Mouse (Mus musculus): ENCODE measurements around the gene Ube2h. TPM values are rescaled to one million over a fixed set of nuclear protein-coding genes. Genes with fewer than 3 reads are reported as not detected.

Ube2h gene
- polyA plus RNA-seq (2012; ENCODE audit: insufficient read depth, insufficient read length, missing spikeins): 58.7 and 69.2 TPM in 2 replicates

- Histone ChIP-seq H3K27ac (replicated peaks; ENCODE audit: low read depth, low read length) (peak within 1 kb of the TSS; percentile 86), H3K4me1 (ENCODE audit: control insufficient read depth, insufficient read depth, insufficient read length, low read length) (peaks cover 6% of the 10 kb centered on the region), H3K4me3 (ENCODE audit: insufficient read depth, low read depth, low read length) (peak within 1 kb of the TSS; percentile 65)
Observed at GRCm38 (mm10) chr6:30304399-30304917, at the start of gene Ube2h. Ube2h (minus strand) TSS chr6:30304539.

GRCm38 (mm10) chr6:30353661-30354060 lies 49.3 kb upstream of the Ube2h start:
- Histone ChIP-seq H3K4me1 (ENCODE audit: control insufficient read depth, insufficient read depth, insufficient read length, low read length) (0 out of 2 replicates have a peak, but pooled peaks cover 3% of the 10 kb centered on the region), H3K4me3 (ENCODE audit: insufficient read depth, low read depth, low read length) (no peak overlapping the region), H3K27ac (replicated peaks; ENCODE audit: low read depth, low read length) (no peak overlapping the region)

- no peak overlapping the region for H3K27ac ChIP-seq (replicated peaks; ENCODE audit: low read depth, low read length)
- H3K4me3 ChIP-seq (ENCODE audit: insufficient read depth, low read depth, low read length): no peak overlapping the region
- H3K4me1 ChIP-seq (ENCODE audit: control insufficient read depth, insufficient read depth, insufficient read length, low read length): 0 out of 2 replicates have a peak, but pooled peaks cover 3% of the 10 kb centered on the region
Observed at GRCm38 (mm10) chr6:30352762-30353161, 48.4 kb upstream of the Ube2h start.

- Histone ChIP-seq H3K27ac (replicated peaks; ENCODE audit: low read depth, low read length) (no peak overlapping the region), H3K4me1 (ENCODE audit: control insufficient read depth, insufficient read depth, insufficient read length, low read length) (0 out of 2 replicates have a peak, but pooled peaks cover 3% of the 10 kb centered on the region), H3K4me3 (ENCODE audit: insufficient read depth, low read depth, low read length) (no peak overlapping the region)
Observed at GRCm38 (mm10) chr6:30351290-30351689, 47.0 kb upstream of the Ube2h start.

DNA sequence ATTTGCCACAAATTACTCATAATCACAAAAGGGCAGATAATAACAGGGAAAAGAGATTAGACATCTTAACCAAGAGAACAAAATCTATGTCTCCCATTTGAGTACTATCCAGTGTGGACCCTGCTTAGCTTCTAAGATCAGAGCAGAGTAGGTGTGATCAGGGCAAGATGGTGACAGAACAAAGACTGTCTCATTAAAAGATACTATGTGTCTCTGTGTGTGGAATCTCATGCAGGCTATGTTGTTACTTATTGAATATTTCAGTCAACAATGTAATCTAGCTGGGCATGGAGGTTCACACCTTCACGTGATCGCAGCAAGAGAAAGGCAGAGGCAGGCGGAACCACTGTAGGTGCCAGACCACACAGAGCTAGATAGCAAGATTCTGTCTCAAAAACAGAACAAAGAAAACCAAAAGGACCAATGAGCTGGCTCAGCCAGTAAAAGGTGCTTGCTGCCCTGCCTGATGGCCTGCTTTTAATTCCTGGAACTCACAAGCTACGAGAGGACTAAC lies 43.0 kb upstream of the Ube2h start:
- H3K27ac ChIP-seq (replicated peaks; ENCODE audit: low read depth, low read length): no peak overlapping the region
- no peaks in the 10 kb centered on the region for H3K4me1 ChIP-seq (ENCODE audit: control insufficient read depth, insufficient read depth, insufficient read length, low read length)
- H3K4me3 ChIP-seq (ENCODE audit: insufficient read depth, low read depth, low read length): no peak overlapping the region

DNA sequence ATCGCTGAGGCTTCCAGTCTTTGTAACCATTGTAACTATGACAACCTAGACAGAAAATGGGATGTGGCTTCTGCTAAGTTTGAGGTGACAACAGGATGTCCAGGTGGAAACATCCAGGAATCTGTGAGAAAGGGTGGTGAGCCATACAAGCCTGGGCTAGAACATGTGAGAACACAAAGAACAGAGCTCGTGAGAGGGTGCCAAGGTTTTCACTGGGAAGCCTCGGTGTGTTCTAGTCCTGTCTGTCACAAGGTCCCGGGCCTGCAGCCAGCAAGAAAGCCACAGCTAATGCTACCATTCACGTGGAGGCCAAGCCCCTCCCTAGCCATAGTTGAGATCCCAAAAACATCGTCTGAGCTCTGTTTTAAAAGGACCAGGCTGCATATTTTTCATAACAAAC lies 42.4 kb upstream of the Ube2h start:
- H3K4me3 ChIP-seq (ENCODE audit: insufficient read depth, low read depth, low read length): no peak overlapping the region
- H3K27ac ChIP-seq (replicated peaks; ENCODE audit: low read depth, low read length): 0 out of 2 replicates have a peak overlapping the region, but pooled peaks have one; percentile 20
- H3K4me1 ChIP-seq (ENCODE audit: control insufficient read depth, insufficient read depth, insufficient read length, low read length): no peaks in the 10 kb centered on the region

- 0 out of 2 replicates have a peak overlapping the region, but pooled peaks have one; percentile 19 for H3K27ac ChIP-seq (replicated peaks; ENCODE audit: low read depth, low read length)
- no peaks in the 10 kb centered on the region for H3K4me1 ChIP-seq (ENCODE audit: control insufficient read depth, insufficient read depth, insufficient read length, low read length)
- H3K4me3 ChIP-seq (ENCODE audit: insufficient read depth, low read depth, low read length): no peak overlapping the region
Observed at GRCm38 (mm10) chr6:30344032-30344431, 39.7 kb upstream of the Ube2h start.

- H3K4me3 ChIP-seq (ENCODE audit: insufficient read depth, low read depth, low read length): no peak overlapping the region
- no peak overlapping the region for H3K27ac ChIP-seq (replicated peaks; ENCODE audit: low read depth, low read length)
- no peaks in the 10 kb centered on the region for H3K4me1 ChIP-seq (ENCODE audit: control insufficient read depth, insufficient read depth, insufficient read length, low read length)
Observed at GRCm38 (mm10) chr6:30340231-30340873, 36.0 kb upstream of the Ube2h start.

DNA sequence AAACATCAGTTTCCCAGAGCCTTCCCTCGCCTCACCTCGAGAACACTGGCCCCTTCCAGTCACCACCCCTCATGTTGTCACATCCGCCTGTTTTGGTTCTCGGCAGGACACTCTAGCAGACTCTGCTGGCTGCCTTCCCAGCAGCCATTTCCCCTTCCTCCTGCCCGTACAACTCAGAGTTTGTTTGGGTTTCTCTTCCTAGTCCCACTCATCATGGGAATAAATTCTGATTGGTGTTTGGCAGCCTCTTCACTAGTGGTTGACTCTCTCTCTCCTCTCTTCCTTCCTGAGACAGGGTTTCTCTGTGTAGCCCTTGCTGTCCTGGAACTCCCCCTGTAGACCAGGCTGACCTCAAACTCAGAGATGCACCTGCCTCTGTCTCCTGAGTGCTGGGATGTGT lies 32.6 kb upstream of the Ube2h start:
- Histone ChIP-seq H3K27ac (replicated peaks; ENCODE audit: low read depth, low read length) (peak overlapping the region; percentile 61), H3K4me1 (ENCODE audit: control insufficient read depth, insufficient read depth, insufficient read length, low read length) (no peaks in the 10 kb centered on the region), H3K4me3 (ENCODE audit: insufficient read depth, low read depth, low read length) (no peak overlapping the region)

GRCm38 (mm10) chr6:30332262-30332661 lies 27.9 kb upstream of the Ube2h start:
- Histone ChIP-seq H3K4me3 (ENCODE audit: insufficient read depth, low read depth, low read length) (no peak overlapping the region), H3K27ac (replicated peaks; ENCODE audit: low read depth, low read length) (no peak overlapping the region), H3K4me1 (ENCODE audit: control insufficient read depth, insufficient read depth, insufficient read length, low read length) (no peaks in the 10 kb centered on the region)

GRCm38 (mm10) chr6:30330706-30331105 lies 26.4 kb upstream of the Ube2h start:
- no peaks in the 10 kb centered on the region for H3K4me1 ChIP-seq (ENCODE audit: control insufficient read depth, insufficient read depth, insufficient read length, low read length)
- H3K27ac ChIP-seq (replicated peaks; ENCODE audit: low read depth, low read length): no peak overlapping the region
- no peak overlapping the region for H3K4me3 ChIP-seq (ENCODE audit: insufficient read depth, low read depth, low read length)

- no peak overlapping the region for H3K4me3 ChIP-seq (ENCODE audit: insufficient read depth, low read depth, low read length)
- H3K27ac ChIP-seq (replicated peaks; ENCODE audit: low read depth, low read length): peak overlapping the region; percentile 64
- no peaks in the 10 kb centered on the region for H3K4me1 ChIP-seq (ENCODE audit: control insufficient read depth, insufficient read depth, insufficient read length, low read length)
Observed at GRCm38 (mm10) chr6:30325932-30326501, 21.7 kb upstream of the Ube2h start.

DNA sequence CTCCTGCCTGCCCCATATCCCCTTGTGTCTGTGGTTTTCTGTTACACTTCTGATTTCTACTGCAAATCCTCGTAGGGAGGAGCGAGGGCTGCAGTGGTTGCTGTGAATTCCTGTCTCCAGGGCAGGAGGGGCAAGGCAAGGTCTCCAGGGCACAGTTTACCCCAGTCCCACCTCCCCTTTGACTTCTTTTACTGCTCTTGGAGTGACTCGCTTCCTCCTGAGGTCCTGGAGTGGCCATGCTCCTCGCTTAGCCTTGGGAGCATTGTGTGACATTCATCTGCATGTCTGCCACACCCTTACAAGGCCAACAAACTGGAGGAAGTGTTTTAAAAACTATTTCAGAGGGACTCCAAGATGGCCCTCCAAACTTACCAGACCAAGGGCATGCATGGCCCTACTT lies 16.7 kb upstream of the Ube2h start:
- Histone ChIP-seq H3K4me3 (ENCODE audit: insufficient read depth, low read depth, low read length) (no peak overlapping the region), H3K27ac (replicated peaks; ENCODE audit: low read depth, low read length) (no peak overlapping the region), H3K4me1 (ENCODE audit: control insufficient read depth, insufficient read depth, insufficient read length, low read length) (no peaks in the 10 kb centered on the region)

DNA sequence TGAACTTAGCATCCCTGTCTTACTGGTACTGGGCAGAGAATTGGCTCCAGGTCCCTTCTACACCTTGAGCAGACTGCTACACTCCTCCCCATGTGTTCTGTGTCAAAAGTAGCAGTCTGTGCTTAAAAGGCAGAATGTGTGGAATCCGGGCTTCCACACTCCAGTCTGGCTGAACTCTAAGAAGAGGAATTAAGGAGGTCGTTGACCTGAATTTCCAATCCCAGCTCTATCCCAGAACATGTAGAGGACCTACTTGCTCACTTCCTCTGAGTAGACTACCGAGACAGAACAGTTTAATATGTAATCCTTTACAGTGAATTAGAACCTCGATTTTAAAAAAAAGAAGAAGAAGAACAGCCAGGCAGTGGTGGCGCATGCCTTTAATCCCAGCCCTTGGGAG lies 14.9 kb upstream of the Ube2h start:
- no peaks in the 10 kb centered on the region for H3K4me1 ChIP-seq (ENCODE audit: control insufficient read depth, insufficient read depth, insufficient read length, low read length)
- no peak overlapping the region for H3K27ac ChIP-seq (replicated peaks; ENCODE audit: low read depth, low read length)
- no peak overlapping the region for H3K4me3 ChIP-seq (ENCODE audit: insufficient read depth, low read depth, low read length)

DNA sequence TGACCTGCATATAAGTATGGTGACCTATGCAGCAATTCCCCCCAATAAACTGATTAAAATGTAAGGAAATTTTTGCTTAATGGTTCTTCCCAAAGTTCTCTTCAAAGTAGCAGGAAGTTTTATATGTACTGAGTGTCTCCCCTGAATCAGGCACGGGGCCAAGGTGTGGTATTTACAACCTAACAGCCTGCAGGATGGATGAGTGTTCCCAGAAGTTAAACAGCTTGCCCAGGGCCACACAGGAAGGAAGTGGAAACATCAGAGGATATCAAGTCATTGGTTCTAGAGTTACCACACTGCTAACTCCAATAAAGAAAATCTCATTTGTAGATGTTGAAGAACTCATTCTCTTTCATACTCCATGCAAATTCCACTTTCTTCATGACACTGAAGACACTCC lies 7.7 kb upstream of the Ube2h start:
- no peak overlapping the region for H3K4me3 ChIP-seq (ENCODE audit: insufficient read depth, low read depth, low read length)
- H3K27ac ChIP-seq (replicated peaks; ENCODE audit: low read depth, low read length): no peak overlapping the region
- no peaks in the 10 kb centered on the region for H3K4me1 ChIP-seq (ENCODE audit: control insufficient read depth, insufficient read depth, insufficient read length, low read length)

GRCm38 (mm10) chr6:30308751-30309150 lies 4.4 kb upstream of the Ube2h start:
- Histone ChIP-seq H3K4me1 (ENCODE audit: control insufficient read depth, insufficient read depth, insufficient read length, low read length) (no peaks in the 10 kb centered on the region), H3K4me3 (ENCODE audit: insufficient read depth, low read depth, low read length) (no peak overlapping the region), H3K27ac (replicated peaks; ENCODE audit: low read depth, low read length) (no peak overlapping the region)
